Mouse (Mus musculus) bone marrow, adult 2 months (tissue): ENCODE data around the gene Bcl2l15.

Experiments used
- CTCF ChIP-seq: fragments of 200-500 bp; IDR thresholded peaks from 2 replicates; pipeline ENCODE4 v1.5.1; 2011; ENCODE audit warnings: low read length, control low read depth; ENCODE audit not compliant: control insufficient read depth, insufficient read depth
- POLR2A ChIP-seq: fragments of 200-500 bp; IDR thresholded peaks from 2 replicates; pipeline ENCODE4 v1.6.1; 2011; ENCODE audit warnings: low read depth, mild to moderate bottlenecking, control low read depth, low read length, borderline replicate concordance; ENCODE audit not compliant: control insufficient read depth

- TF ChIP-seq CTCF (no peak), POLR2A (no peak)
Measured at GRCm38 (mm10) chr3:103858881-103859801, 26.7 kb downstream of the Bcl2l15 start, which contains the start of gene Ptpn22.
